Mouse (Mus musculus): ENCODE measurements around the gene Pgbd5.

DNA sequence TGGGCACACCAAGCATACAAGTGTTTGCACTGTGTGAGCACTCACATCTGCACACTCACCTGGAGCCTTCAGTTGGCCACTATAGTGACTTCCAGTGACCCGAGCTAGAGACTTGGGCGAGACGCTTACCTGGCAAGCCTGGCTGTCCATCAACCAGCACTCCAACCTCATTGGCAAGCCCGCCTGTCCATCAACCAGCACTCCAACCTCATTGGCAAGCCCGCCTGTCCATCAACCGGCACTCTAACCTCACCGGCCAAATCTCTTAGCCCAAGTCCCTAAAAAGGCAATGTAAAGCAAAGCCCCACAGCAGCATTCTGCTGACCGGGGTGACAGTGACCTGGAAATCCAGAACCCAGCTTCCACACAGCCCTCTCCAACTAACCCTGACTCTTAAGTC, 24.5 kb downstream of the Pgbd5 start:
- TF ChIP-seq CTCF (IDR thresholded peaks at IDR 0.05; ENCODE audit: control insufficient read depth, insufficient read depth, low read length): no peak
- TF ChIP-seq POLR2A (IDR thresholded peaks at IDR 0.05; ENCODE audit: borderline replicate concordance, control insufficient read depth, low read depth, low read length): no peak
